Mouse (Mus musculus) lung, postnatal 36 days (tissue): ENCODE measurements around the gene Hist1h3b.

Source experiments
- DNase-seq: peaks from one replicate; pipeline ENCODE4 v3.0.0; 2022; ENCODE audit warnings: mixed read lengths

The Hist1h3b gene

GRCm38 (mm10) chr13:23799405-23799804, 47.3 kb downstream of the Hist1h3b start:
- DNase-seq = peak; percentile 21
